Mouse (Mus musculus) gastrocnemius, adult 18-20 months (tissue): Measurements from ENCODE around the gene Wdtc1. TPM values are rescaled to one million over a fixed set of nuclear protein-coding genes. Genes with fewer than 3 reads are reported as not detected.
A peak's percentile ranks its signal among the peaks of the same experiment; 100 is the strongest.

Experiments used
- DNase-seq: peaks from one replicate; pipeline ENCODE4 v3.0.0; 2021; ENCODE audit warnings: low spot score
- microRNA-seq: library from miRNA; unstranded; fragments of <30 nt; microRNA quantifications from one replicate; pipeline ENCODE4 v1.2.0, GENCODE M21; 2021
- total RNA-seq, 2 experiments: library from RNA; stranded (reverse); gene quantifications; 2 replicates each; pipeline ENCODE4 v1.2.3; 2021

Wdtc1 gene
- total RNA-seq, 2 experiments from 2014 or later = 99.6 to 102 TPM

DNA sequence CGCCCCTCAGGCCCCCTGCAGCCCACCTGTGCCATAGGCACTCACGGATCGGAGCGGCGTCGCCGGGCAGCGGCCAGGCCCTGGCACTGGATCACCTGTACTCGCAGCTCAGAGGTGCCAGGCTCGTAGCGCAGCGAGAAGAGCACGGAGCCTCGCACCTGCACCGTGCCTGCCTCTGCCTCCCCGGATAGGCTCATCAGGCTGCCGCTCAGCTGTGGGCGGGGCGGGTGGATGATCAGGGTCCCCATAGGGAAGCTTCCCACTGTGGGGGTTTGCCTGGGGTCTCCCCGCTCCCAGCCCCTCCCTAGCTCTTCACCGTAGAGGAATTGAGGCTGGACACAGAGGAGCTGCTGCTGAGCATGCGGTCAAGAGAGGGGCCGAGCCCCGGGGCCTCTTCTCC, 96.5 kb downstream of the Wdtc1 start:
- DNase-seq = no peak

GRCm38 (mm10) chr4:133255392-133255791, 97.9 kb downstream of the Wdtc1 start:
- no peak for DNase-seq

DNA sequence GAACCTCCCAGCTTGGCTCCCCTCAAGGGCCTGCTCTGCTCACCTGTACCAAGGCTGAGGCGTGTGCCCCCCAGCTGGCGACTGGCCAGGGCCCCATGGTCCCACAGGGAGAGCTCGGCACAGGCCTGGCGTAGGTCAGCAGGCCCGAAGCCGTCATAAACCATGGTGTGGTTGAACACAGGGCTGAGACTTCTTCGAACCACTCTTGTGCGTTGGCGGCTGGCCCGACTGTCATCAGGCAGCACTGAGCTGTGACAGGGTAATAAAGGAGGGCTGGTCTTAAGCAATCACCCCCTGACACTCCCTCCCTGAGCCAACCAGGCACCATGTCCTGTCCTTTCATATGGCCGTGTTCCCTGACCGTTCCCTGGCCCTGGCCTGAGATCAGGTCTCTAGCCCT, 99.9 kb downstream of the Wdtc1 start:
- DNase-seq = no peak

- DNase-seq = no peak
These were observed 101.2 kb downstream of the Wdtc1 start for GRCm38 (mm10) chr4:133252089-133252488.

GRCm38 (mm10) chr4:133251214-133251613, 102.1 kb downstream of the Wdtc1 start:
- DNase-seq = no peak

DNA sequence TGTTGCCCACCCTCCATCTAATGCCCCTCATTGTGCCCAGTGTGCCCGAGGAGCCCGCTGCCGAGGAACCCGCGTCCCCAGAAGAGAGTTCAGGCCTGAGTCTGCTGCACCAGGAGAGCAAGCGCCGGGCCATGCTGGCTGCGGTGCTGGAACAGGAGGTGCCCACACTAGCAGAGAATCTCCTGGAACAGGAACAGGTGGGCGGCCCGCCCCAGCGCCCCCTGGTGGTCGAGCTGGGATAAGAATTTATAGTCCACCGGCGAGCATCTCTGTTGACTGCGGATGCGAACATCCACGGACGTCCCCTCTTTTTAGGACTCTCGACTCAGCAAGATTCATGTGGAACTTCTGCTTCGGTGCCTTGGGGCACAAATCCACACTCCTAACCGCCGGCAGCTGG, 102.7 kb downstream of the Wdtc1 start:
- DNase-seq = peak; percentile 88

DNA sequence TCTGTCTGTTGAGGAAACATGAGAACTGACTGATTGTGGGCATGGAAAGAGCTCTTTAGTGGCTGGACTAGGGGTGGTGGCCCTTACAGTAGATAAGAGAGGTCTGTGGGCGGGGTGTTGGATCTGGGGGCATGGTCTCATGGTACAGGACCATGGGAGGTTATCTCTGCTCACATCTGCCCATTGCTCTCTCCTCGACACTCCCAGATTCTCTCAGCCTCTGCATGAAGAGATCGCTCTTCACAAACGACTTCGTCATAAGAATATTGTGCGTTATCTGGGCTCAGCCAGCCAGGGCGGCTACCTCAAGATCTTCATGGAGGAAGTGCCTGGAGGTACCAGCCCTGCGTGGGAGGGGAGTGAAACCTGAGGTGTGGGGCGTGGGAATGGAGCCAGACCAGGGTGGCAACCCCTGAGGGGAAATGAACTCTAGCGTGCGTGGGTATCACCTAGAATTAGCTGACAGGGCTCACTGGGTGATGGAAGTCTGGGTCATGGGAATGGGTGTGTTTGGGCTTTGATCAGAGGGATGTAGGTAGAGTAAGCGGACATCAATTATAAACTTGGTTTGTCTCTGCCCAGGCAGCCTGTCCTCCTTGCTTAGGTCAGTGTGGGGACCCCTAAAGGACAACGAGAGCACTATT, 105.4 kb downstream of the Wdtc1 start:
- DNase-seq = no peak

GRCm38 (mm10) chr4:133247072-133247471, 106.2 kb downstream of the Wdtc1 start:
- peak; percentile 28 for DNase-seq

DNA sequence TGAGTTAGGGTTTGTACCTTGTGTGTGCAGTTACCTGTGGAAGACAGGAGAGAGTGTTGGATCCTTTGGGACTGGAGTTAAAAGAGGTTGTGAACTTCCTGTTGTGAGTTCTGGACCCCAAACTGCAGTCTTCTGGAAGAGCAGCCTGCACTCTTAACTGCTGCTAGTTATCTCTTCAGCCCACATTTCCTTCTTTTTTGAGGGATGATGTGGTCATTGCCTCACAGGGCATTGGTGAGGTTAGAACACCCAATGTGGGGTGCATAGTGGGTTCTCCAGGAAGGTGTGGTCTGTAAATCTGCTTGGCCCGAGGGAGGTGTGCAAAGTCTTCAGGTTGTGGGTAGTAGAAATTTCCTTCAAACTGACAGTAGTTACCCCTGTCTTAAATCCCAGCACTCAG, 109.0 kb downstream of the Wdtc1 start:
- no peak for DNase-seq

DNA sequence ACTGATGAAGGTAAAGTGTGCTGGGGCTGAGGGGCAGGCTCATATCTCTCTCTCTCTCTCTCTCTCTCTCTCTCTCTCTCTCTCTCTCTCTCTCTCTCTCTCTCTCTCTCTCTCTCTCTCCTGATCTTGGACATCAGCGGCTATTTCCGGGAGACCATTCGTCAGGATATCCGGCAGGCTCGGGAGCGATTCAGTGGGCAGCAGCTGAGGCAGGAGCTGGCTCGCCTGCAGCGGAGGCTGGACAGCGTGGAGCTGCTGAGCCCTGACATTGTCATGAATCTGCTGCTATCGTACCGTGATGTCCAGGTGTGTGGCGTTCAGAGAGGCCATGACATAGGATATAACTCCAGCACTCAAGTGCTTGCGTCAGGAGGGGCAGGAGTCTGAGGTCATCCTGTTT, 109.7 kb downstream of the Wdtc1 start:
- DNase-seq = no peak

DNA sequence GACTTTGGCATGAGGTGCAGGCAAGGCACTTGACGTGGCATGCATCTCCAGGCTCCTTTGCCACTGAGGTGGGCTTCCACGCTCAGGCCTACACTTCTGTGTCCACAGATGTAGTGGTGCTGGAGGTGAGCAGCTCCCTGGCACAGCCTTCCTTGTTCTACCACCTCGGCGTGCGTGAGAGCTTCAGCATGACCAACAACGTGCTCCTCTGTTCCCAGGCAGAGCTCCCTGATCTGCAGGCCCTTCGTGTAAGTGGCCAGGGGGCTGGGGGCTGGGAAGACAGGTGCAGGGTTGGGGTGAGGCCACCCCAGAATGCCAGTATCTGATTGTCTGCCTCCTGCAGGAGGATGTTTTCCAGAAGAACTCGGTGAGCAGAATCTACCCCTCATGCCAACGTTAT, 110.6 kb downstream of the Wdtc1 start:
- DNase-seq = no peak

Small RNAs within 50 kb of the gene (microRNA-seq; reads per million reads assigned to microRNA genes)
- gene Mir5122 = 4.1 reads per million, percentile 6 among the genes with 10 or more reads in this experiment

Other genes with a start within 250 kb of the Wdtc1 start
- 10 to 100 TPM; 29.1 to 33.3 TPM for gene Wasf2, start 223.0 kb downstream of the Wdtc1 start, total RNA-seq
- not detected for gene Cd164l2, start 141.3 kb downstream of the Wdtc1 start, total RNA-seq
- gene Gpr3, start 140.9 kb downstream of the Wdtc1 start, total RNA-seq = not detected
- 10 to 100 TPM in 1 of 2 experiments, 1 to 10 TPM in 1; 8.8 to 11.4 TPM for gene Map3k6, start 112.7 kb downstream of the Wdtc1 start, total RNA-seq
- gene Sytl1, start 90.4 kb downstream of the Wdtc1 start, total RNA-seq = under 1 TPM; 0.12 to 0.14 TPM
- gene Tmem222, start 75.7 kb downstream of the Wdtc1 start, total RNA-seq = 10 to 100 TPM; 26.8 to 26.9 TPM
- 10 to 100 TPM; 10.0 to 11.4 TPM for gene Slc9a1, start 16.2 kb upstream of the Wdtc1 start, total RNA-seq
- gene Tent5b, start 126.7 kb upstream of the Wdtc1 start, total RNA-seq = 1 to 10 TPM; 1.1 to 2.2 TPM
- gene Trnp1, start 145.1 kb upstream of the Wdtc1 start, total RNA-seq = 1 to 10 TPM; 1.1 to 1.3 TPM
- gene Kdf1, start 165.5 kb upstream of the Wdtc1 start, total RNA-seq = not detected
- gene Nudc, start 192.5 kb upstream of the Wdtc1 start, total RNA-seq = 10 to 100 TPM; 54.7 to 54.8 TPM
- not detected for gene Nr0b2, start 199.9 kb upstream of the Wdtc1 start, total RNA-seq
- 1 to 10 TPM; 2.8 to 4.0 TPM for gene Gpatch3, start 221.3 kb upstream of the Wdtc1 start, total RNA-seq
- 1 to 10 TPM; 5.8 to 5.9 TPM for gene Gpn2, start 230.9 kb upstream of the Wdtc1 start, total RNA-seq
- gene Sfn, start 248.7 kb upstream of the Wdtc1 start, total RNA-seq = 1 to 10 TPM in 1 of 2 experiments, under 1 TPM in 1; 0.91 to 1.7 TPM